Mouse (Mus musculus): Measurements from ENCODE around the gene Strn.

The Strn gene

GRCm38 (mm10) chr17:78615096-78615495 lies 121.9 kb downstream of the Strn start:
- DNase-seq (ENCODE audit: low spot score): no peak

- no peak for DNase-seq (ENCODE audit: low spot score)
Measured at GRCm38 (mm10) chr17:78614481-78614880, 122.5 kb downstream of the Strn start.

- no peak for DNase-seq (ENCODE audit: low spot score)
Measured at GRCm38 (mm10) chr17:78611117-78611516, 125.9 kb downstream of the Strn start.

- no peak for DNase-seq (ENCODE audit: low spot score)
Measured at GRCm38 (mm10) chr17:78609191-78609855, 127.7 kb downstream of the Strn start.

- no peak for DNase-seq (ENCODE audit: low spot score)
Measured at GRCm38 (mm10) chr17:78608716-78609115, 128.3 kb downstream of the Strn start.

- no peak for DNase-seq (ENCODE audit: low spot score)
Measured at GRCm38 (mm10) chr17:78608135-78608670, 128.8 kb downstream of the Strn start.

- no peak for DNase-seq (ENCODE audit: low spot score)
Measured at GRCm38 (mm10) chr17:78604431-78604830, 132.6 kb downstream of the Strn start.

- peak; percentile 62 for DNase-seq (ENCODE audit: low spot score)
Measured at GRCm38 (mm10) chr17:78603872-78604271, 133.1 kb downstream of the Strn start.

GRCm38 (mm10) chr17:78602316-78602715 lies 134.7 kb downstream of the Strn start:
- DNase-seq (ENCODE audit: low spot score): no peak

GRCm38 (mm10) chr17:78601601-78602000 lies 135.4 kb downstream of the Strn start:
- DNase-seq (ENCODE audit: low spot score): no peak

GRCm38 (mm10) chr17:78601042-78601441 lies 136.0 kb downstream of the Strn start:
- DNase-seq (ENCODE audit: low spot score): no peak
